Mouse (Mus musculus) right cerebral cortex, adult 18-20 months (tissue): ENCODE results near the gene Cpne4.
A peak's percentile ranks its signal among the peaks of the same experiment; 100 is the strongest.

Source experiments
- DNase-seq: peaks from one replicate; pipeline ENCODE4 v3.0.0; 2022; ENCODE audit warnings: mixed read lengths

Gene Cpne4

DNA sequence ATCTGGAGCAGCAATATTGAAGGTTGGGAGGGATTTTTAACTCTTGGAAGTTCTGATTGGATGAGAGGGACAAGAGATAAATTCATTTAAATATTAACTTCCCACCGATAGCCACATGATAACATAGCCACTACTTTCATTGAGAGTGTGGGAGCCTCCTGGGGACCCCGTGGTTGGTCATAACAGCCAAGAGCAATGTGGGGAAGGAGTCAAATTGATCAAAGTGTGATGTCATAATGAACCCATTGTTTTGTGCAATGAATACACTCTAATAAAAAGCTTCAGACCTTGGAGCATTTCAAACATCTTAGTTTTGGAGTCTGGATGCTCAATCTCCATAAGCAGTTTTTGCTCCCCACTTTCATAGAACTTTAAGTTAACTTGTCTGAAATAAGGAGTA, at the start of gene Cpne4:
Gene Cpne4 (plus strand): TSS at position 301 of the 400 bp plus-strand sequence.
- no peak for DNase-seq

DNA sequence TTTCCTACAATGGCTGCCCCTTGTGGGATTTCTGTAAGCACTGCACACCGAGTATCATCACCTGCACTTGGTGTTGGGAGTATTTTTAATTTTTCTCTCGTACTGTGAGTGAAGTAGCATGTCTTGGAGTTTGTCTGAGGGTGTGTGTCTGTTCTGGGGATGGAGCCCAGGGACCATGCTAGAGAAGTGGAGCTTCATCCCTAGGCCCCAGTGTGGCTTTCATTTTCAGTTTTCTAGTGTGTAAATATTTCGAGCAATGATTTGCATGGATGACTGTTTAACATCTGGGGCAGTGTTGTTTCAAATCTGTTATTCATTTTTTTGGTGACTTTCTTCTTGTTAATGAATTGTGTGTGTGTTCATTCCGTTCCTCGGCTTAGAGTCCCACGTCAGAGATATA, 31.9 kb upstream of the Cpne4 start:
- DNase-seq, result no peak

- no peak for DNase-seq
Measured at GRCm38 (mm10) chr9:104535508-104535907, 11.6 kb upstream of the Cpne4 start.

GRCm38 (mm10) chr9:104565815-104566214, 18.7 kb downstream of the Cpne4 start:
- DNase-seq, result no peak

DNA sequence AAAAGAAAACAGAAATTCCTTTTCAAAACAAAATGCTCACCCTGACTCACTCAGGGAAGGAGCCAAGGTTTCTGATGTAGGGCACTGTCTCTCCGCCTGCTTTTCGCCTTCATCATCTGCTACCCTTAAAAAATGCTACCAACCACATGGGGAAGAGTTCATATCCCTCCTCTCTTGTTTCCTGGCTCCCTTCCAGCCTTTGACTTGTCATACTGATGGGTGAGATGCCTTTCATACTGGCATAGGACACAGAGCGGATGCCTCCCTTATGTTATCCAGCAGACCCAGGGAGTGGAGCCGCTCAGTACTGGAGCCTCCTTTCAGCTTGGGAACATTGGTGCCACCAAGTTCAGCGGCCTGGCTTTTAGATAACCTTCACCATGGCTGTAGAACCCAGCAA, 19.4 kb downstream of the Cpne4 start:
- peak; percentile 15 for DNase-seq

DNA sequence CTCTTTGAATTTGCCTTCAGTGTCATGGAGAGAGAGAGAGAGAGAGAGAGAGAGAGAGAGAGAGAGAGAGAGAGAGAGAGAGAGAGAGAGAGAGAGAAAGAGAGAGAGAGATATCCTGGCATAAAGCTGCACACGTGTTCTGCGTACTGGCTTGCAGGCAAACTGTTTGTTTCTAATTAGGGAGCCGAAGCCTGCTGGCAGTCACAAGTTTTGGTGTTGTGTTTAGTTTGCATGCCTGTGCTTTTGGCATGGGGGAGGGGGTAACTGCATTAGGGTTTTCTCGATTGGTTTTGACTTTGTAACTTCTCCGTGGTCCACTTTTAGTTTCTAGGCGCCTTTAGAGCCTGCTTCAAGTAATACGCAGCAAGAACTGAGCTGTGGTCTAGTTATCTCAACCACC, 20.0 kb downstream of the Cpne4 start:
- no peak for DNase-seq

DNA sequence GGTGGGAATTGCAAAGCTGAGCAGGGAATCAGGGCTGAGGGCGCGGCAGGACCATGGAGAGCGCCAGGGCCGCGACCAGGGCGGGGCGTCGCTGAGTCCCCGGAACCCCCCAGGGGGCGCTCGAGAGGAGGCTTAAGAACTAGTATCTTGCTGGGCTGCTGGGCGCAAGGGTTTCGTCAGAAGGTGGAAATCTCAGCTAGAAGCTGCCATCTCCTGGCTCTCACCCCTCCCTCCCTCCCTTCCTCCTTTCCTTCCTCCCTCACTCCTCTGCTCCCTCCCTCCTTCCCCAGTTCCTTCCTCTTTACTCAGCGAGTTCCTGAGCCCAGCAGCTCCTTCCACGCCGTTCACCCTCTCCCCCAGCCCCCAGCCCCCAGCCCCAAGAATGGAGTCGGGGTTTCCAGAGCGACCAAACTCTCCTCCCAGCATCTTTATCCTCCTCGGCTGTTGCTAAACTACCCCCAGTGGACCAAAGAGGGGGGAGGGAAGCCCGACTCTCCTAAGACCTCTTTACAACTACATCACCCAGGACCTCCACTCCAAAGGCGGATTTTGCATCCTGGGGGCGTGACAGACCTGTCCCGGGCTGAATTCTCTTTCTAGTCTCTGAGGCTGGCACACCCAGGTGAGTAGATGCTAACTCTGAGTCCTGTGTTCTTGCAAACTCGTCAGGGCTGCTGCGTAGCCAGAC, 22.5 kb downstream of the Cpne4 start:
- peak; percentile 85 for DNase-seq

DNA sequence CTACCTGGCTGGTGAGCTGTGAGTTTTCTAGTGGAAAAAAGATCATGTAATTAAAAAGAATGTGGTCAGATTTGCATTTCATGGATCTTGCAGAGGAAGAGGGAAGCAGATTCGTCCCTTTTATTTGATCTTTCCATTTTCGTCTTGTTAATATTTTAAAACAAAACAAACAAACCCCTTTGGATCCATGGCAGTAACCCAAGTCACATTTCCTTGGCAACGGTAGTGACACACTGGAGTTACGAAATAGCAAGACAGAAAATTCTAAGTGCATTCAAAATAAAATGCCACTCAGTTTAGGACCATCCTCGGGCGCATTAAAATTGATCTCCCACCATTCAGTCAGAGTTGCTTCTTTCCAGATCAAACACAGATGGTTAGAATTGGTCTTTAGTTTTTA, 25.8 kb downstream of the Cpne4 start:
- no peak for DNase-seq

DNA sequence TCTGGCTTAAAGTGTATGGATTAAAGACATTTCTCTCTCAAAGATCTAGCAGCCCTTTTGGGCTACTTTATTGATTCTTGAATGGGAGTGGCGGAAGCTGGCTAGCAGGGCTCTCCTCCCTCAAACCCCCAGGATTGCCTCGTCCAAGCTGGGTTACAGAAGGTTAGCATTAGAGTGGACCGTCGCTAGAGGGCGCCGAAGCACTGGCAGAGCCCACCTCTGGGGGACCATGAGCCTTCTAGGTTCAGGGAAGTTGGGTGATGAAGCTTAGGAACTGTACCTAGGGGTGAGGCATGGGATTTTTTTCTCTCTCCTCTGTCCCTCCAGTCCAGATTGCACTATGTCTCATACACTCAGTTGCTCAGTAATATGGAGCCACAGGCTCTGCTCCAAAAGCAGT, 27.4 kb downstream of the Cpne4 start:
- peak; percentile 52 for DNase-seq

DNA sequence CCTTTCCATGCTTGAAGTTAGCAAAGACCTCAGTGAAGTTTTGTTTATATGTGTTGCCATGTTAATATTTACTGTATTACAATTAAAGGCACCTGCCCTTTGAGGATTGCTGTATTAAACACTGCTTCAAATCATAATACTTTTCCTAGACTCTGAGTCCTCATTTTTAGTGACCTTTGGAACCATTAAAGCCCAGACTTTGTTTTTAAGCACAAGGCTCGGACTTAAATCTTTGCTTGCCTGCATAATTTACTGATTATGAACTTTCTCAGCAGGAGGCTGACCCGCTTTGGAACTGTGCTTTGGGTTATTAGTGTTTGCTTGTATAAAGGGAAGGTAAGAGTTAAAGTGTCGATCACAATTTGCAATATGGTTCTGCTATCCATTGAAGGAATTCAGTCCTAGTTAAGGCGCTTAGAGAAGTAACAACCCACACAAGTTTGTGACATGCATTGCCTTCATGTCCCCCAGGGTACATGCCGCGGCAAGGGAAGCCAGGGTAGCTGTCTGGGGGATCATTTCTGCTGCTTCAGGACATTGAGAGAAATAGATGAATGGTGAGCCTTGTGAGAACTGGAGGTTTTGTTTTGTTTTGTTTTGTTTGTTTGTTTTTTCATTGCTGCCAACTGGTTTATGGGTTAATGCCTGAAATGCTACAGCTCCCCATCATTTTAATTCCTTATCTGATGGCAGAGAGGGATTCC, 35.0 kb downstream of the Cpne4 start:
- DNase-seq, result no peak

DNA sequence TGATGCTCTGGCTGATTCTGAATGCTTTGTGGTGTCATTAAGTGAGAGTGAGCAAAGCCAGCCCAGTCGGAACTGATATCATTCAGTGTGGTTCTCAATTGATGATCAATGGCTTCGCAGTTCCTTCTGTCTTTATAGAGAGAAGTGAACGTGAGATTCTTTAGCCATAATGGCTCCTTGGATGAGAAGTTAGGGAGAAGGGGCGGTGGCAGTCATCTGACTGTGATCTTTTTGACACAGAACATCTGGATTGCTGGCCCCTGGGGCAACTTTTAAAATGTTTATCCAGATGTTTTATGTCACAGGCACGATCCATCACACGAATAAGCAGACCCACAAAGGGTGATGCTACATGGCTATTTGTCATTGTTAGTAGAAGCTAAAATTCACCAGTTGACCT, 35.6 kb downstream of the Cpne4 start:
- DNase-seq, result no peak

DNA sequence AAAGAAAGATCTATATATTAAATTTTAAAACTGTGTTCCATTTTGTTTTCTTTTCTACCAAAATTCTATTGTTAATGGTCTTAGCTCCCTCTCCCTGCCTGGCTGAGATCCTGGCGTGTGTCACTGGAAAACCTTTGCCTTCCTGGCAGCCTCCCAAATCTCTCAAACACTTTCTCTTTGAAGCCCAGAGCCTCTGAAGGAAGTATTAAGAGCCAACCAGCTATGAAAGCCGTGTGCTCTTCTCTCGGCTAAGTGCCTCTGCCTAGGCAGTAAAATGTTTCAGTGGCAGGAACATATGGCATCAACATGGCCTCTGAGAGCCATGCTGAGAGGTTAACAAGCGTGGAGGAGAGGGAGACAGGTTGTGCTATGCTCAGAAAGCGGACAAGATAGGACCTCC, 47.5 kb downstream of the Cpne4 start:
- DNase-seq, result no peak

GRCm38 (mm10) chr9:104594979-104595378, 47.9 kb downstream of the Cpne4 start:
- DNase-seq, result no peak

DNA sequence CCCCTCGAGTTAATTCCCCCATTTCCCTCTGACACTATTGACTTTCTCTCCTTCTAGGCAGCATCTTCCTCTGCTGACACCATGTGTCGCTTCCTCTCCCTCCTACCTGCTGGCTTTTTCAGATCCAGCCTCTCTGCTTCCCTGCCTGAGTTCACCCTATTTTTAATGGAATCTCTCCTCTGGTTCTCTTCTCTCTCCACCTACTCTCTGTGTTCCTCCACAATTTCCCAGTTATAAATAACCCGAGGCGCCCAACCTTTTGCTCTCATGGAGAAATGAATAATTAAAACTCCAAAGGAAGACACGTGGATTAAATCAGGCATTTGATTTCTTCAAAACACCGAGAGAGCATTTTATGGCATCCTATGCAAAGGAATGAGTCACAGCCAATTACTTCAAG, 65.4 kb downstream of the Cpne4 start:
- DNase-seq, result peak; percentile 53

GRCm38 (mm10) chr9:104616691-104617090, 69.6 kb downstream of the Cpne4 start:
- DNase-seq, result no peak

GRCm38 (mm10) chr9:104623564-104623963, 76.5 kb downstream of the Cpne4 start:
- DNase-seq, result no peak

DNA sequence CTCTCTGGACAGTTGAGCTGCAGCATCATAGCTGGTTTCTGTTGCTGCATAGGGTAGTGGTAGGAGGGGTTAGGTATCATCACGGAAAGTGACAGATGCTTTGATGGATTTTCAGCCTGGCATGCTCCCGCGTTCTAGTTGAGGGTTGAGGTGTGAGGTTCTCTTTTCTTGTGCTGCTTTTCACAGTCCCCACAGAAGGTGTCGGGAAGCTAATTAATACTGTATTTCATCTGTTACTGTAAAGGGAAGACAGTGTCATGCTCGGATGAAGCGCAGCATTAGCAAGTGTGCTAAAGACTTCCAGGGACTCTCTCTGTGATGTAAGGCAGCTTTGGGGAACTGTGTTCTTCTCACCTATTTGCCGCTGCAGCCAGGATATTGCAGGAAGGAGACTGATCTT, 80.7 kb downstream of the Cpne4 start:
- DNase-seq, result no peak

- DNase-seq, result no peak
Measured at GRCm38 (mm10) chr9:104629282-104629681, 82.2 kb downstream of the Cpne4 start.

DNA sequence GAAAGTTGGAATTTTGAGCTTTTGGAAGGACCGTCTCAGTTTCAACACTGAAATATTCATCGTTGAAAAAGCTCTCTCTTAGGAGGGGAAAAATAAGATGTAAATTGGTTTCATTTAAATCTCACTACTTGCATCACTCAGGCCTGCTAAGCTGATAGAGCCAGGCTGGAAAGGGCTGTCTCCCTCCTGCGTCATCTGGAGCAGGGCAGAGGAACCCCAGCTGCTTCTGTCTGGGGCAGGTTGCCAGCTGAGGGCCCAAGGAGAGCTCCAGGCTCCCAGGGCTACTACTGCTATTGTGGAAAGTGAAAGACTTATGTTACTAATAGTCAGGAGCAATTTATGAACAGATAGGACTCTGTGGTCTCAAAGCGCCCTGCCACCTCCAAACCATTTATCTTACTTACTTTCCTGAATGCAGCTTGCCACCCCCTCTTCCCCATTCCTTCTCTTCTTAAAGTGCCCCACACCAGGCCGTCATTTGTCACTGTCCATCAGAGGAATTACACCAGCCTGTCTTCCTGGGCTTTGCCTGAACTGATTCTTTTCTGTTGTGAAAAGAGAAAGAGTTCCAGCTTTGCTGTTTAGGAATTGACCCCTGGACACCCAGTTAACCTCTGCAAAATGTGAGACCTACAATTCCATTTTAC, 99.4 kb downstream of the Cpne4 start:
- DNase-seq, result no peak

DNA sequence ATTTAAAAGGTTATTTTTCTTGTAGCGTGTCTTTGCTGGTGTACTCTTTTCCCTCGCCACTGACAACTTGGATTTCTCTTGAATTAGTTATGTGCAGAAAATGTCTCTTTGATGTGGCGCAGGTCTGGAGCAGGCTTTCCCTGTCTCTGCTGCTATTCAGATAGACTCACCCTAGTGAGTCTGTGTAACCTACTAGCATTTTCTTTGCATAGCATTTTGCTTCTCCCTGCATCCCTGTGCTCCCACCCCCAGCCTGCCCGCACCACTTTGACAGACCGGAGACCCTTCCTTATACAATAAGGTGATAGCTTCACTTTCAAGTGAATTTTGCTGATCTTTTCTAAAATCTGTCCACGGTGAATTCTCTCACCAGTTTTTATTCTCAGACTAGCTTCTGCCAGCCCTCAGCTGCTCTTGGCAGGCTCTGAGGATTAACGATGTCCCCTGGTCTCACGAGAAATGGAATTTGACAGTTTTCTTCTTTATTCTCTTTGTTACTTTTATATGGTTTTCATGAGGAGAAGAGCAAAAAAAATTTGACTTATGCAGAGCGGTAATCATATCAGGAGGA, 105.7 kb downstream of the Cpne4 start:
- DNase-seq, result no peak

GRCm38 (mm10) chr9:104659758-104660157, 112.7 kb downstream of the Cpne4 start:
- DNase-seq, result no peak

- DNase-seq, result no peak
Measured at GRCm38 (mm10) chr9:104676665-104677064, 129.6 kb downstream of the Cpne4 start.

DNA sequence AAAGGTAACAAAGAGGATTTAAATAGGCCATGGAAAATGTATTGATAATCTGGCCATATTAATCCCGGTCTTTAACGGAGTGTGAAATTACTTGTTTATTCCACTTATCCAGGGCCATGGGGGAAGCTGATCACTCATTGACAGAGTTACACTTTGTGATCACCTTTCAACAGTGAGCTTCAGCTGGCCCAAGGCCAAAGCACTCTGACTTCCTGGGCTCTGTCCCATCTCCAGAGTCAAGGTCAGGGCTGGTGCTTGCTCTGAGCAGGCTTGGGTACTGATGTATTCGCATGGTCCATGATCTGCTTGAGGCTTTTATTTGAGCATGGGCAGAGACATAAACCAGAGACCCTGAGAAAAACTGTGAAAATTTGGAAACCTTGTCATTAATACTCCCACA, 131.5 kb downstream of the Cpne4 start:
- no peak for DNase-seq

DNA sequence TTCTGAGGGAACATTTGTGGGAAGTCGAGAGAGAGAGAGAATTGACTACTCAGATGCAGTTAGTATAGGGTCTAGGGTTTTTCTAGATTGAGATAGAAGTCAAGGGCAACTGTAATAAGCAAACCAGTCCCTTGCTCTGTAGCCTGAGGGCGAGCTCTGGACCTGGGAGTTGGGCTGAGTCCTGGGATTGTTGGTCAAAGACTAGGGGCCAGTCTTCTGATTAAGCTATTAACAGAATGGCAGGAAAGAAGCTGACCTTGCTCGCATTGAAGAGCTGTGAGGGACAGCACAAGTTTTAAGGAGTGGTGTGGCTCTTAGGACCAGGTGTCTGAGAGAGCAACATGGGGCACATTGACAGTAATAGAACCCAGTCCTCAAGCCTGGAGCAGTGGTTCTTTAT, 140.0 kb downstream of the Cpne4 start:
- no peak for DNase-seq
